Mouse (Mus musculus) MN1 (cell line): Measurements from ENCODE around the gene Mtus2.
A peak's percentile ranks its signal among the peaks of the same experiment; 100 is the strongest.
"Not testable (repeated sequence)": the region's sequence is repeated elsewhere in the genome, so short reads cannot be mapped to it uniquely, and the experiment has no call there.

Source experiments
- DNase-seq: peaks from one replicate; pipeline ENCODE4 v3.0.0-alpha.2; 2016; ENCODE audit warnings: low spot score

Mtus2 gene

DNA sequence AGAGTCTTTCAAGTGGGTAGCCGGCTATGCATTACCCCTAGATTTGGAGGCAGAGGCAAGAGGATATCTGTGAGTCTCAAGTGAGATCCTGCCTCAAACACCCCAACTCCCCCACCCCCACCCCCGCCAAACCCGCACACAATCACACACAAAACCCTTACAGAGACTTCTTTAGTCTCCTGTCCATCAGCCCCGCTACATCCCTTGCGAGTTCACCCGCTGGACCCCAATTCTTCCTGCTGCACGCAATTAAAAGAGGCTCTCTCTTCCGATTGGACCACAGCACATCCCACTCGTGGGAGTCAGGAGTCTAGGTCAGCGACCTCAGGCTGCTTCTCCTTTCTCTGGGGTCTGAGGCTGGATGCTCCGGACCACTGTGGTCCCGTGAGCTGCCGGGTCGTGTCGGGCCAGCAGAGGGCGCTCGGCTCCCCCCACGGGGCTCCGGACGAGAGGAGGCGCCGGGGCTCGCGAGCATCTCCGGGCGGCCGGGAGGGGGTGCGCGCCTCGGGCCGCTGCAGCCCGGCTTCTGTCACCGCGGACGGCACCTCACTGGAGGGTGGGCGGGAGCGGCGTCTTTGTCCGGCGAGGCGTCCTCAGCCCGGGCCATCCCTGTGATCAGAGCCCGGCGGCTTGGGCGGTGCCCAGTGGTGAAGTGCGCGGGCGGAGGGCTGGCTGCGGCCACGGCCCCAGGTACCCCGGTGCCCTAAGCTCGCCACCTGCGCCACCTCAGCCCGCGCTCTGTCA is at the start of gene Mtus2:
Gene Mtus2, plus strand, starts transcription at position 500 of the 744 bp plus-strand sequence.
- DNase-seq = no peak

DNA sequence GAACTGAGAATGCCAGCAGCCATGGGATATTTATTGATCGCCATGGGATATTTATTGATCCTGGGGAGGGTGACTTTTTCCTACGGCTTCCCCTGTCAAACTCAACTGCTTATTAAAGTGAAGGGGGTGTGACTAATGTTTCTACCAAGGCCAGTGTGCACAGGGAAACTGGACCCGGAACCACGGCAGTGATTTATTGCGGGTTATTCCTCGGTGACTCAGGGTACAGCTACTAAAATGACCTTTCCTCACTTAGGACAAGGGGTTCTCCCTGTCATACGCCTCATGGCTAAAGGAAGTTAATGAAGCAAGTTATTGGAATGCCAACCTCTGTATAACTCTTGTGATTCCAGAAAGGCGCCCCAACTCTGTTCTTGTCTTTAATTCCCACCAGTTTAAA is 49.3 kb upstream of the Mtus2 start:
- no peak for DNase-seq

DNA sequence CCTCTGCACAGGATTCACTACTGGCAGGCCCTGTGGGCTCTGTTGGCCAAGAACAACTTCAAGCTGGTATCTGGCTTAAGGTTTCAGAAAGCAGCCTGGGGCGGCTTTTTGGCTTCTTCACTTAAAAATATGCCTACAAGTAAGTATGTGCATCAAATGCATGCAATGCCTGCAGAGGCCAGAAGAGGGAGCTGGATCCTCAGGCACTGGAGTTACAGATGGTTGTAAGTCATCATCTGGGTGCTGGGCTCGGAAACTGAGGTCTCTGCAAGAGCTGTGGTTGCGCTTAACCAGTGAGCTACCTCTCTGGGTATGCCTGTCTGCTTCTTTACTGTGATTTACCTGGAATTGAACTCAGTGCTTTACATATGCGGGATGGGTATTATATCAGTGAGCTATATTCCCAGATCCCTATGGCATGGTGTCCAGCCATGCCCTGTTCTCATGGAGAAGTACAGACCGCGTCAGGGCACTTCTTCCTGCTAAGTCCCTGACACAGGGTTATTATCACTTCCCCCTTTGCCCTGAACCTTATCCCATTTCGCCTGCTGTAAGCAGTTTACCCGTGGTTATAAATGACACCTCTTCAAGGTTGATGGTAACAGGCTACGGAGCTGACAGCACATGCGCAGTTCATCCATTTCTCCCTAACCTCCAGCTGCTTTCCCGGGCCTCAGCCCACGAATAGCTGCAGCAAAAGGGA is 46.2 kb upstream of the Mtus2 start:
- no peak for DNase-seq

DNA sequence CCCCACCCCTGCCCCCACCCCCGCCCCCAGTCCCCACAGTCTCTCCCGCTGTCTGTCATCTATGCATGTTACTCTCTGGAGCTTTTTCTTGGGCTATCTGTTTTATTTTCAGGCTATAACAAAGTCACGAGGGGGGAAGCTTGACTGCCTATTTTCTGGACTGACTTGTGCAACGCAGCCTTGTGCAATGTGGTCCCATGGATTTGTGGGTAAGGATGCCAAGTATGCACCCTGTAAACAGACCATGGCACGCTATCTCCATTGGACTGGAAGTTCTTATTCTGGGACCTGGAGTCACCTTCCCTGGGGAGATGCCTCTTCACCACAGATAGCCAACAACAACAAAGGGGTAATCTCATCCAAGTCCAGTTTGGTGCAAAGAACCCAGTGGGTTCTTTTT is 45.4 kb upstream of the Mtus2 start:
- no peak for DNase-seq

- peak; percentile 11 for DNase-seq
Measured at GRCm38 (mm10) chr5:147913241-147913842, 43.8 kb upstream of the Mtus2 start.

GRCm38 (mm10) chr5:147915038-147915566 is 42.0 kb upstream of the Mtus2 start:
- DNase-seq = no peak

DNA sequence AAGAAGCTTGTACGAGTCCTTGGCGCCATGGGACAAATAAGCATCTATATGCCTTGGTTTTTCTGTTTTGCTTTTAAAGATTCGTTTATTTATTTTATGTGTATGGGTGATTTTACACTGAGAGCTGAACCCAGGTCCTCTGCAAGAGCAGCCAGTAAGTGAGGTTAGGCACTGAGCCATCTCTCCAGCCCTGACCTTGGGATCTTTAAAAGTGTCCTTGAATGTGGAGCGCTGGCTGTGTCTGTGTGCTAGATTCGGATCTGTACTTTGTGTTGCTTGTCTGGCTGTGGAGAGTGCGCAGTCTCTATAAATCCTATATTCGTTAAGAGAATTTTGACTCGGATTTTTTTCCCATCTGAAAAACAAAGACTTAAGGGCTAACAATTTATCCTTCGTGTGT is 40.9 kb upstream of the Mtus2 start:
- no peak for DNase-seq

DNA sequence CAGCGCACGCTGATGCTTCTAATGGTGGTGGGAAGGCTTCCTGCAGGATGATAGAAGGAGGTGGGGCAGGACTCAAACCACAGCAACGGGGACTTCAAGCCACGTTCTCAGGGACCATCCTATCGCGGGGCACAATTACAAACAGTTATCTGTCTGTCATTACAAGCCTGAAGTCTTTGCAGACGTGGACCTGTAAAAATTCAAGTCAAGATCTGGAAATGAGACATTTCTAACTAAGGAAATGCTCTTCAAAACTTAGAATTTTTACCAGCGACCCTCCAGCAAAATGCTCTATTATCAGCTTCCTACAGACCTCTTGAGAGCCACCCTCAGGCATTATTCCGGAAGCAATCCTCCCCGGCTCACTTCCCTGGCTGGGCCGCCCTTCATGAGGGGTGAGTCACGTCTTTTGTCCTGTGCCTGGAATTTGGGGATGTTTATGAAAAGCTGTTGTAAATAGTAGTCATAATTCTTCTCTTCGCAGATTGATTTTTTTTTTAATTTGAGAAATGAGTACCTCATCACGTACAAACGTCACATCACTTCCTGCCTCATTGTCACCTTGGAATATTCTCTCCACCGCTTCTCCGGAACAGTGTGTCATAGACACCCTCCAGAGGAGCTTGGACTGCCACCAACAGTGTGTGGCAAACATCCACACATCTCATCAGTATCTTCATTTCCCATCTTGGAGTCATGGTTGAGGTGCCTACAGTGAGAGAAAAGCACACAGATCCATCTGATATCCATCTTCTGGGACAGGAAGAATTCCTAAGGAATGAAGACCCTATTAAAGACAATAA is 38.9 kb upstream of the Mtus2 start:
- no peak for DNase-seq

GRCm38 (mm10) chr5:147924621-147925020 is 32.5 kb upstream of the Mtus2 start:
- DNase-seq = no peak

GRCm38 (mm10) chr5:147925935-147926604 is 31.1 kb upstream of the Mtus2 start:
- DNase-seq = no peak

- DNase-seq = no peak
Measured at GRCm38 (mm10) chr5:147928668-147929497, 28.2 kb upstream of the Mtus2 start.

DNA sequence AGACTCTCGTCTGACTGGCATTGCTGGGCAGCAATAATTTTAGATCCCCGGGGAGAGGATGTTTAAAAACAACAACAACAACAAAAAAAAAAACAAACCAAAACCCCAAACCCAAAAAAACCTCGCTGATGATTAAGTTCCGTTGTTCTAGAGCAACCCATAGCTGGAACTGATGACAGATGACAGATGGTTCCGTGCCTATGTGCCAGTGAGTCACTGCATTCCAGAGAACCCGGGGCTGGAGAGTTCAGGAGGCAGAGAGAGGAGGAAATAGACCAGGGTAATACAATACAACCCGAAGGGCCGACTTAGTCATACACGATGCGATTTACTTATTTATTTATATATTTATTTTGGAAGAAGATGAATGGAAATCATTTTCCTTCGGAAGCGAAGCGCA is 22.0 kb upstream of the Mtus2 start:
- no peak for DNase-seq

GRCm38 (mm10) chr5:147939226-147939625 is 17.9 kb upstream of the Mtus2 start:
- DNase-seq = no peak

- DNase-seq = peak; percentile 30
Measured at GRCm38 (mm10) chr5:147945000-147945666, 12.0 kb upstream of the Mtus2 start.

DNA sequence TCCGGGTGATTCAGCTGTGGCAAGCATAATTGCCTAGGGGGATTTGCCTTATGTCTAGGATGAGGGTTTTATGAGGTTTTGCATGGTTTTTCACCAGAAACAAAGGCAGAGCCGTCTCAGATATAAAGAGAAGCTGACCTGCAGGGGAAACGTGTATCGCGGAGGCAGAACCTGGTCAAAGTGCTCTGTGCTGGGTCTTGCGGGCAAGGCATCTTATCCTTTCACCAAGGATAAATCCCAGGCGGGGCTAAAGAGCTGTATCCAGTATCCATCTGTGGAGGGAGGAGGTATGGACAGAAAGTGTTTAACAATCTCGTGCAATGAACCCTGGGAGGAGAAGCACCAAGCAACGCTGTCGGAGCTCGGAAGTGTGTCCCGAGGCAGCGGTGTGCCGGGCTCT is 7.2 kb upstream of the Mtus2 start:
- no peak for DNase-seq

DNA sequence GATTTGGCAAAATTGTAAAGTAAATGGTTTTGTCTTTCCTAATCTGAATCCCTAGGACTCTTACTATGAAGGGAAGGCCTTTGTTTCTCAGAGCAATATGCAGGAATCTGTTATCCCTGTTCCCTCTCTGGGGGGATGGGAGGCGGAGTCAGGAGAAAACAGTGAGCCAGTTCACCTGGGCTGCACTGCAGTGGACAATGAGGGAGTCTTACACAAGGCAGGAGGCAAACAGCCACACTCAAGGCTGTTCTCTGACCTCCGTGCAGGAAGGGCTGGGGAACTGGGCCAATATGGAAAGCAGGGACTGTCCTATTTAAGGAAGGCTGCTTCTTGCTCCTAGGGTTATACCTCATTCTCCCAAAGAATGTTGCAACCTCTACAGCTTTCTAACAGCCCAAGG is 5.4 kb upstream of the Mtus2 start:
- no peak for DNase-seq

- not testable (repeated sequence) for DNase-seq
Measured at GRCm38 (mm10) chr5:147953181-147953580, 3.9 kb upstream of the Mtus2 start.

GRCm38 (mm10) chr5:147955671-147956070 is 1.4 kb upstream of the Mtus2 start:
- no peak for DNase-seq

DNA sequence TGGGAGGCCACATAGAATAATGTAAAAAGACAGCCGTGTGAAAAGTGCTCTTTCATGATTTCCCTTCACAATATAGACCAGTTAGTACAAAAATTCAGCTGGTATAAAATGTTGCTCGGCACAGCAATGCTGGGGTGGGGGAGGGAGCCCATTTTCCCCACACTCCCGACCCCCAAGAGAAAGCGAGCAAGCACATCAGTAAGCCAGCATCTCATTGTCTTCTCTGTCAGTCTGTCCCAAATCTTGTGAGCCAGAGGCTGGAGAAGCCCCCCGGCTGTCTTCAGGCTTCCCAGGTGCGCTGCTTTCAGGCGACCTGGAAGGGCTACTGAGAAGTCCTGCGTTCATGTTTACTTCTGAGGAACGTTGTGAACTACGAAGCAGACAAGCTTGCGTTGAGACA is 699 bp upstream of the Mtus2 start:
- DNase-seq = no peak
